Mouse (Mus musculus) retina, postnatal 1 day (tissue): ENCODE measurements around the gene Ubap1l.

Source experiments
- DNase-seq: peaks from one replicate; pipeline ENCODE4 v3.0.0-alpha.2; 2012

Gene Ubap1l

GRCm38 (mm10) chr9:65374468-65375162, 13.8 kb downstream of the Ubap1l start:
- DNase-seq: no peak

- no peak for DNase-seq
Observed at GRCm38 (mm10) chr9:65375163-65375934, 14.5 kb downstream of the Ubap1l start.

DNA sequence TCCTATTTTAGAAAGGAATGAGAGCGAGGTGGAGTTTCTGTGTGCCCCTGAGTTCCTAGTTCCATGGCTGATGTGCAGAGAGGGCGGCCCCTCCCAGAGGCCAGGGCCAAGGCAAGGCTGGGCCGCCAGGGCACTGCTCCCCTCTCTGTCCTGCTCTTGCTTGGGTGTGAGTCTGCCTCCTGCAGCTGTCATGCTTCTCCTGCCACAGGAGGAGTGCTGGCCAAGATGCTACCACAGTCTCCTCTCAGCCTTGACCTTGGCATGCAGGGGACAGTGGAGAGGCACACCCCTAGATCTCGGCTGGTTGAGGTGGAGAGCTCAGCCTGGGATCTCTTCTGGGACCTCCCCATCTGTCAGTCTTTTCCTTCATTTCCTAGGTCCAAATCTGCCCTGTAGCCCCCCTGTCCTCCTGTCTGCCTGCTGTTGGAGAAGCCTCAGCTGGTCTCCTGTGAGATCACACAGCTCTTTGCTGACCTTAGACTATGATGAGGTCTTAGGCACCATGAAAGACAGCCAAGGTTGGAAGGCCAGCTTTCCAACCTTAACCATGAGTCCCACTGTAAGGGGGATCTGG, 20.3 kb downstream of the Ubap1l start:
- DNase-seq: no peak

DNA sequence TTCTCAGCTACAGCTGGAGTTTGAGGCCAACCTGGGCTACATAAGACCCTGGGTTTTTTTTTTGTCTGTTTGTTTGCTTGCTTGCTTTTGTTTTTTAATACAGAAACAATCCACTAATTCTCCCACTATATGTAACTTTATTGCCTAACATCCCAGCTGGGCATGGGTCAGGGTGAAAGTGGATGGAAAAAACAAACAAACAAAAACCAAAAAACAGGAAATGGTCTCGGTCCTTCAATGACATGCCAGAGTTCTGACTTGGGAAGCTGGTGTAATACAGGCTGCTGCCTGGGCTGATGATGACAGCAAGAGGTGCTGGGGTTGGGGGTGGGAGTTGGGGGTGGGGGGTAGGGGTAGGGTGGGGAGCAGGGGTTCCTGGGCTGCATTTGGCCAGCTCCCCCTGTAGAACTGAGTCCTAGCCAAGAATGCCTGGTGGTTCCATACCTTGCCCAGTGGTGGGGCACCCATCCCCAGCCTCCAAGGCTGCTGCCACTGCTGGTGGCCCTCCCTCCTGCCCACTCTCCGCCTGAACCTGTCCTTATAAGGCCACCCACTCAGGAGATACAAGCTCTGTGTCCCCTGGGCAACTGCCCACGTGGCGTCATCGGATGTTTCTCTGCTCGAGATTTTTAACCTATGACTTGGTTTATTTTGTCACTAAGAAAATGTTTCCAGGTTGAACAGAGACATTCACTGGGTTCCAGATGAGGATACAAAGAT, 21.4 kb downstream of the Ubap1l start:
- DNase-seq: no peak

GRCm38 (mm10) chr9:65382751-65383097, 21.9 kb downstream of the Ubap1l start:
- DNase-seq: no peak

DNA sequence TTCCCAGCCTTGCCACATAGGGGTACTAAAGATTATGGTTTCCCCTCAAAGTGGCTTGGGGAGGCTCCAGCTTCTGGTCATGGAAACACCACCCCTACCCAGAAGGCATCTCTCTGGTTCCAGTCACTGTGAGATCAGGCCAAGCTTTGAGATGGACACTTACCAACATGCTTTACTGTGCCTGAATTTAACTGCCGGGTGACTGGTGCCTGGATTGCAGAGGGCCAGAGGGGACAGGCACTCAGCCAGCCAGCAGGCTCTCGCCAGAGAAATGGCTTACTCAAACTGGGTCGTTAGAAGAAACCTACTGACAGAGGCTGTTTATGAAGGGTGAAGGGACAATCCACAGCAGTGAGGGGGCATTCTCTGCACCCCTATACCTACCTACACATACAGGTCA, 23.4 kb downstream of the Ubap1l start:
- no peak for DNase-seq

- DNase-seq: peak; percentile 65
Observed at GRCm38 (mm10) chr9:65386373-65387140, 25.7 kb downstream of the Ubap1l start.

GRCm38 (mm10) chr9:65390752-65391612, 30.1 kb downstream of the Ubap1l start:
- DNase-seq: peak; percentile 65

DNA sequence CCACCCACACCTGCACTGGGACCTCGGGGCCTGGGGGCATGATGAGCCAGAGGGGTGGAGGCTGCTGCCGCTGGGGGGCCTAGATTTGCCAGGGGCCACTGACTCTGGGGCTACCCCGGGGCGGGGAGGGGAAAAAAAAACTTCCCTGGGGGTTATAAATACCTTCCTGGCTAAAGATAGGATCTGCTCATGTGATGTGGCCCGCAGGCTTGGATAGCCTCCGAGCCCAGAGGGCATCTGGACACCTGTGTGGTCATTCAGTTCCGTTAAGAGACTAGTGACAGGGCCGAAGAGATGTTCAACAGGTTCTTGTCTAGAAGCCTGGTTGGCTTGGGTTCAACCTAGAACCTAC, 30.7 kb downstream of the Ubap1l start, which contains the start of gene Kbtbd13:
Kbtbd13 (minus strand) TSS at position 40 of the 352 bp plus-strand sequence.
- DNase-seq: no peak

DNA sequence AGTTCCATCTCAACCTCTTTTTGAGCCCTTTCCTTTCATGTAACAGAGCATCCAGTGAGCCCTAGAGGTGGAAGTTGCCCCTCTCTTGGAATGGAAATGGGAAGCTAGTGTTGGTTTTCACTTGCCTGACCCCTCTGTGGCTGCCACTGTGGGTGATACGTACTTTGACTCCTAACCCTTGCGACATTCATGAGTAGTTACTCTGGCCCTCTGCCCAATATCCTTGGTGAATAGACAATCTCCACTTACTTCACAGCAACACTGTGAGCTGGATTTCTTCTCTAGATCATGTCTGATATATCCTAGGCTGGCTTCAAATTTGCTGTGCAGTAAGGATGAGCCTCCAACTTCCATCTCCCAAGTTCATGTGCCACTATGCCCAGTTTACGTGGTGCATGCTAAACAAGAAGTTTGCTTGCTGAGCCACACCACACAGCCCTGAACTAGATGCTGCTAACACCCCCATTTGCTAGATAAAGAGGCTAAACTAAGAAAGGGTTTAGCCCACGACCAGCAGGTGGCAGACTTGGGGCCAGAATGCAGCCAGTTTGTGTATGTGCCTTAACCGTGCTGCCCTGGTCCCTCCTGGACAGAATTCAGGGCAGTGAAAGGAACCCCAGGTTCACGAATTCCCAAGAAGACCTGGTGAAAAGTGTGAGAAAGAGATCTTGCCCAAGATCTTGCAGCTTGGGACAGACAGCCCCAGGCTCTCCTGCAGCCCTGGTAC, 32.0 kb downstream of the Ubap1l start:
- peak; percentile 71 for DNase-seq

GRCm38 (mm10) chr9:65393606-65394005, 32.8 kb downstream of the Ubap1l start:
- no peak for DNase-seq

DNA sequence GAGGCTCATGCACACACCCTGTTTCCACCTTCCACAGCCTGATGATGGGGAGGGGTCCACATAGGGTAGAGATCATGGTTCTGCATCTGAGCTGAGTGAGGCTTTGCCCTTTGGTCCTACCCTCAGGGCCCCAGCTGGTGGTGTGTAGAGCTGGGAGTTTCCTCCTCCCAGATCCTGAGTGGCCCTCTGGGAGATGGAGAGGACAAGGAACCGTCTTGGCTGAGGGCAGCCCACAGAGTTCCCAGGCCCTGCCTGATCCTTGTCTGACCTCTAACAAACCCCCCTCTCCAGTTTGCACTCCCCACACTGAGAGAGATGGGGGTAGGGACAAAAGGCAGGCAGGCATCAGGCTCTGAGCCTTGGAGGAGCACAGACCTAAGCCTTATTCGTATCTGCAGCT, 33.5 kb downstream of the Ubap1l start:
- no peak for DNase-seq

- DNase-seq: peak; percentile 86
Observed at GRCm38 (mm10) chr9:65398279-65398678, 37.4 kb downstream of the Ubap1l start, which contains the start of gene Rasl12. TSS of gene Rasl12 (plus strand) at chr9:65398506.

DNA sequence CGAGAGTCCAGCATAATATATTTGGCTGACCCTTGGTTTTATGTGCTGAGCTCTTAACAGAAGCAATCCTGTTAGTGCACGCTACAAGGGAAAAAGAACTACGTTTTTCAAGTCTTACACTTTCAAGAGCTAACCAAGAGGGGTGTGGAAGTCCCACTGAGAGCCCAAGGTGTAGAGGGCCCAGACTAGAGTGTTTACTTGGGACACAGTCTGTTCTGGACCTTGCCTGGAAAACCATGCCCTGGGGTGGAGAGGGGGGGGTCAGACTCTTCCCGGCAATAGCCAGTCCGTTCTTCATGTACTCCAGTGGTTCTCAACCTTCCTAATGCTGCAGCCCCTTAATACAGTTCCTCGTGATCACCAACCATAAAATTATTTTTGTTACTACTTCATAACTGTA, 39.1 kb downstream of the Ubap1l start:
- no peak for DNase-seq

DNA sequence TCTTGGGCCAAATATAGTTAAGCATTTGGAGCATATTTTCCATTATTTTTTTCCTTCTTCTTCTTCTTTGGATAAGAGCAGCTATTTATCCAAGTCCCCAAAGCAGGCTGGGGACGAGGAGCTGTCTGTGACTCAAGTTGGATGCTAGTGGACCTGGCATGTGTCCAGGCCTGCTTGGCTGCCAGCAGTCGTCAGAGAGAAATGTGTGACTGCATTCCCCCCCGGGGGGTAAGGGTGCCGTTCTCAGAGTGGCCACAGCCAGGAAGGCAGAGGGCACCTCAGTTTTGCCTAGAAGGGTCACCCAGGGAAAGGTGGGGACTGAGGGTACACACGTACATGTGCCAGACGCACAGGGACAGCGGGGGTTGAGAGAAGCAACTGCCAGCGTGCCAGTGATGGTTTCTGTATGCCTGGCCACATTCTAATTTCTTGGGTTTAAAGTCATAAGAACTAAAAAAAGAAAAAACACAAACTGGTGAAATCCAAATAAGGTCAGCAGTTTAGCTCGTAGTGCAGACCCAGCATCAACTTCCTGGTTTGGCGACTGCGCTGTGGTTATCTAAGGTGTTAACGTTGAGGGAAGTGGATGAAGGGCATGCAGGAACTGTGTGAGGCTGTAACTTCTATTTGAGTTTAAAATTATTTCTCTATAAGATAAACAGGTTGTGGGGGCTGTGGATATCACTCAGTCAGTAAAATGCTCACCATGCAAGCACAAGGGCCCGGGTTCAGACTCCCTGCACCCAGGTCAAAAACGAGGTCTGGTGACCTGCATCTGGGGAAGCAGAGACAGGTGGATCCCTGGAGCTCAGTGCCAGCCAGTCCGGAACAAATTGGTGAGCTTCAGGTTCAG, 43.7 kb downstream of the Ubap1l start:
- no peak for DNase-seq

- DNase-seq: no peak
Observed at GRCm38 (mm10) chr9:65405184-65405449, 44.3 kb downstream of the Ubap1l start.

DNA sequence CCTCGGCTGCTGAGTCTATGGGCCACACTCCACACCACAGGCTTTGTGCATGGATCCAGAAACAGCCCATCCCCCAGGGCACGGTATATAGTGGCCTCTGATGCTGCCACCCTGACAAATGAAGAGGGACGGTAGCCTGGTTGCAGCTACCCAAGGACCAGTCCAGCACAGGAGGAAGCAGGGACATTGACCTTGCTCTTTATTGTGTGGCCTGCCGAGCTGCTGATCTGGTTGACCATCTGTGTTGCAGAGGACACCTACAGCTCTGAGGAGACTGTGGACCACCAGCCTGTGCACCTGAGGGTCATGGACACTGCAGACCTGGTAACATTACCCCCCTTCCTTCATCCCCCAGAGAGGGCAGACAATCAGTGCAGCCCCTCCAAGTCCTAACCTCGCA, 46.5 kb downstream of the Ubap1l start:
- no peak for DNase-seq

DNA sequence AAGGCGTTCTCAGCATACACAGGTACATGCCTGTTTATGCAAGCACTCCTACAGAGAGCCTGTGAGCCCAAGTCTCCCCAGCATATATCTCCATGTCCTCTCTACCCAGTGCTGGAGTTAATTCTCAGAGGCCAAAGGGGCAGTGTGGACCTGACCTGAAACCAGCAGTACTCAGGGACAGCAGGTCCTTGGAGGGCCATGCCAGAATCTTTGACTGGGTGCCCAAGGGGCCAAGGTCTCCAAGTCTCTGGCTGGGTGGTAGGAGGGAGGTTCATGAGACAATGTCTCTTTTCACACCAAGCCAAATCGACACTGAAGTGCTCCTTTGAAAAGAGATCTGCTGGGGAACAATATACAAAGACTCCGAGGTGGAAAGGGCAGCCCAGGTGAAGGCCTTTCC, 47.0 kb downstream of the Ubap1l start:
- DNase-seq: no peak

DNA sequence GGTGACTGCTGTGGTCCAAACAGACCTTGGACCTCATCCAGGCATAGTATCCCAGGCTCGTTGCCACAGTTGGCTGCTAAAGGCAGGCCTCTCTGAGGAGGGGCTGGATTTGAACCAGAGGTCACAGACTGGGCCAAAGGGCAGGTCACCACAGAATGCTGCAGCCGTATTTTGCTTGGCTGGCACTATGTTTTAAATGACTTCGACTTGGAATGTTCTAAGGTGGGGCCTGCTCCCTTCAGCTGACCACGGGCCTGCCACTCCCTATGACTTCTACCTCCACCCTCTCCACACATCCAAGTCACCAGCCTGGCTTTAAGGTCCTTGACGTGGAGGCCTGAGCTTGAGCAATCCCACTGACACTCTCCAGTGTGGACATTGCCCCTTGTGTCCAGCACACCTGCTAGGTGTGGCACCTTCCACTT, 48.0 kb downstream of the Ubap1l start:
- no peak for DNase-seq

- no peak for DNase-seq
Observed at GRCm38 (mm10) chr9:65410378-65410777, 49.5 kb downstream of the Ubap1l start.
